Mouse (Mus musculus): ENCODE measurements around the gene Rnf11.

- no peak for TF ChIP-seq POLR2A (IDR thresholded peaks at IDR 0.05; ENCODE audit: low read depth, low read length)
- TF ChIP-seq CTCF (conservative IDR thresholded peaks at IDR 0.05; ENCODE audit: insufficient read depth, insufficient read length, low read depth, low read length), result no peak
Measured at GRCm38 (mm10) chr4:109419563-109419962, 65.0 kb downstream of the Rnf11 start.

Data from kidney, adult 2 months (tissue).